Mouse (Mus musculus): Measurements from ENCODE around the gene Mon2.

GRCm38 (mm10) chr10:123071997-123072396 is 4.3 kb downstream of the Mon2 start:
- TF ChIP-seq POLR2A (IDR thresholded peaks at IDR 0.05; ENCODE audit: low read depth, low read length) (no peak), CTCF (IDR thresholded peaks at IDR 0.05; ENCODE audit: extremely low read depth, insufficient read depth, insufficient read length, insufficient replicate concordance) (no peak)
